Mouse (Mus musculus): Measurements from ENCODE around the gene Sec14l3.

GRCm38 (mm10) chr11:4043081-4043480 lies 21.6 kb upstream of the Sec14l3 start:
- TF ChIP-seq POLR2A (IDR thresholded peaks at IDR 0.05; ENCODE audit: low read depth, low read length) (no peak), CTCF (IDR thresholded peaks at IDR 0.05; ENCODE audit: extremely low read depth, insufficient read length, insufficient replicate concordance, low read depth, low read length) (no peak)

All from small intestine, adult 2 months (tissue).